Mouse (Mus musculus) T-cell, adult 2 months (primary cell): Measurements from ENCODE around the gene Olfr514.
"Not testable (repeated sequence)": the region's sequence is repeated elsewhere in the genome, so short reads cannot be mapped to it uniquely, and the experiment has no call there.

Experiments used
- DNase-seq: peaks from one replicate; pipeline ENCODE4 v3.0.0; 2022; ENCODE audit warnings: low spot score

The Olfr514 gene

DNA sequence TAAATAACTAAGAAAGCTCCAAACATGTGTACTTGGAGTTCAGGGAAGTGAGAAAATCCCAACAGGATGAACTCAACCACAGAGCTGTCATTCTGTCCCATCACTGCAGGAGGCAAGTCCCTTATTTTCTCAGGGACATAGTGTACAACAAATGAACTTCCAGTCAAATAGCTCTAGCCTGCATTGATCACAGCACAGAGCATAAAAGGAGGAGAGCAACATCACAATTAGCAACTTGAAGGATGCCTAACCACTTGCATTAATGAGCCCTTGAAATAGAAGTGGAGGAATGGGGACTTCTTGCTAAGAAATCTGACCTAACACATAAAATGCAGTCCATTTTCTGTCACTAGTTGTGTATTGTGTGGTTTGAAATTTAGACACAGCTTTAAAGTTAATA is at the start of gene Olfr514:
Gene Olfr514, minus strand, starts transcription at position 101 of the 400 bp plus-strand sequence.
- DNase-seq = no peak

DNA sequence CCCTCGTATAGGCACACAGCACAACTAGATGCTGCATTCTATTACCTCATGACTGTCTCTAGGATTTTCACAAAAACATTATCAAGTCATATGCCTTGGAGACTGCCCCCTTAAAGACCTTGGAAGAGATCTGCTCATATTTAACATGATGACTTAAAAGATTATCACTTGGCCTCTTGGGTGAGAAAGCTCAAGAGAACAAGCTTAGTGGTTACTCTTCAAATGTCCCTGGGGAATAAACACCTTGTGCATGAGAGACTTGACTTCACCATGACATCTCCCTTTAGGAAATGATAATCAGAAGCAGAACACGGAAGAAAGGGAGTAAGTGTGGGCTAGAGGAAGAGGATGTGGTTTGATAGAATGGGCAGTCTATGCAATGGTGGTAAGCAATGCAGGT is 46.5 kb upstream of the Olfr514 start, which contains the start of gene Olfr517:
Gene Olfr517, minus strand, starts transcription at position 101 of the 400 bp plus-strand sequence.
- no peak for DNase-seq

DNA sequence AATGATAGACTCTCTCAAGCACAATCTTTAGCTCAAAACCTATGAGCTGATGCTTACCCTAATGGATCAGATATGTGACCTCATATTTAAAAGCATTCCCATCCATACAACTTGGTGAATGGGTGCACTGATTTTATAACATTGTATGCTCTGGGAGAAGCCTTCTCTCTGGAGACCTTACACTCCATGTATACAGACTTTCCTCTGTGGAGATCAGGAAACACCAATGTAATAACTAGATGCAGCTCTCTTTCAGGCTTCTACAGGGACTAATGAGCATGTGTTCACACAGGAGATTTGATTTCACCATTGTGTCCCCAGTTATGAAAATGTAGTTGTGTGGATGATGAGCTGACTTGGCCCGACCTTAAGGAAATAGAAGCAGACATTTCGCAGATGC is 24.6 kb upstream of the Olfr514 start, which contains the start of gene Olfr516:
Gene Olfr516, minus strand, starts transcription at position 101 of the 400 bp plus-strand sequence.
- DNase-seq = no peak

DNA sequence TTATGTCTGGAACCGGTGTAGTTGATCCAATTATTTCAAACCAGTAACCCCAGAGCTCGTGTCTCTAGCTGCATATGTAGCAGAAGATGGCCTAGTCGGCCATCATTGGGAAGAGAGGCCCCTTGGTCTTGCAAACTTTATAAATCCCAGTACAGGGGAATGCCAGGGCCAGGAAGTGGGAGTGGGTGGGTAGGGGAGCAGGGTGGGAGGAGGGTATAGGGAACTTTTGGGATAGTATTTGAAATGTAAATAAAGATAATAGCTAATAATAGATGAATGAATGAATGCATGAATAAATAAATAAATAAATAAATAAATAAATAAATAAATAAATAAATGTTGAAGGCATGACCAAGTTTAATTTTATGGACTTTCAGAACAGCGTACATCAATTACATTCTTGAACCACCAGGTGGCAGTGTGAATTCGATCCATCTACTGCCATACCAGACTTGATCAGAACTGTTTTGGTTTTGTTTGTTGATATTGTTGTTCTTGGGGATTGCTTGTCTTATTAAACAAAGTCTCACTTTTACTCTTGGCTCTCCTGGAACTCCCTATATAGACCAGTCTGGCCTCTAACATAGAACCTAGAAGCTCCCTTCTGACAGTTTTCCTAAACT is 11.1 kb downstream of the Olfr514 start:
- DNase-seq = not testable (repeated sequence)

DNA sequence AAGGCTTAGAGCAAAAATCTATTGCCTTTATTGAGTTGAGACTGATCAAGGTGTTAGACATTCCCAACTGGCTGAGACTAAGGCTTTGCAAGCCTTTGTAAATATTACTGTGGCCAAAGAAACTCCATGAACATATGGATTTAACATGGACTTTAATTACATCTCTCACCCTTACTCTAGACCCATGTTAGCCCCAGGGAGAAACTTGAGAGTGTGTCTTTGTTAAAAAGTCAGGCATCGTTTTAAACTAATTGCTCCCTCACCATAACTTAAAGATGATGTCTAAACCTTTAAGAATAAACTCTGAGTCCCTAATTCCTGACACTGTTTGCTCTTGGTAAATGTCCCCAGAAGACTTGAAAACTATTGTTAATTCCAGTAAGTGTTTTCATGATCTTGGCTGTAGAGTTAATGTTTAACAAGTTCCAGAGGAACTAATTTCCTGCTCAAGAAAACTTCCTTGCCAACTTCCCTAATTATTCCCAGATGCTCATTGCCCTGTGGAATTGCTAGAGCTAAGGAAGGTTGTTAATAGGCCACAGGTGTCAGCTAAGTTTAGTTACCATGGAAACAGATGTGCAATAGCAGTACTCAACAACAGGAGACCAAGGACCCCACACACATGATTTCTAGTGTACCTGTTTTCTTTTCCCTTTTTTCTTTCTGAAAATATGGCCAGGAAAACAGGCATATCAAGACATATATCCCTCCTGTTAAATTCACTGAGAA is 28.4 kb downstream of the Olfr514 start:
- no peak for DNase-seq
